Mouse (Mus musculus) c-Kit-positive CD71-negative TER-119-negative erythroid progenitor cells, embryonic 14.5 days (primary cell): ENCODE data around the gene Rabl6.
A peak's percentile ranks its signal among the peaks of the same experiment; 100 is the strongest.
"Not testable (repeated sequence)": the region's sequence is repeated elsewhere in the genome, so short reads cannot be mapped to it uniquely, and the experiment has no call there.

Experiments
- DNase-seq: peaks from one replicate; pipeline ENCODE4 v3.0.0-alpha.2; 2013; ENCODE audit warnings: low read depth

Rabl6 gene

GRCm38 (mm10) chr2:25574579-25575431, 33.5 kb downstream of the Rabl6 start, which contains the start of the genes Mamdc4 and Phpt1:
Gene Mamdc4 (minus strand): TSS chr2:25574845.
Gene Phpt1 (minus strand): TSS chr2:25575224.
- peak; percentile 89 for DNase-seq

- no peak for DNase-seq
Measured at GRCm38 (mm10) chr2:25574136-25574535, 34.2 kb downstream of the Rabl6 start.

GRCm38 (mm10) chr2:25573068-25573467, 35.3 kb downstream of the Rabl6 start:
- DNase-seq: no peak

GRCm38 (mm10) chr2:25571221-25571620, 37.1 kb downstream of the Rabl6 start:
- no peak for DNase-seq

- DNase-seq: no peak
Measured at GRCm38 (mm10) chr2:25569323-25569722, 39.0 kb downstream of the Rabl6 start.

GRCm38 (mm10) chr2:25568473-25569019, 39.8 kb downstream of the Rabl6 start:
- DNase-seq: no peak

GRCm38 (mm10) chr2:25566558-25566957, 41.8 kb downstream of the Rabl6 start:
- DNase-seq: no peak

- no peak for DNase-seq
Measured at GRCm38 (mm10) chr2:25565741-25566140, 42.6 kb downstream of the Rabl6 start.

- DNase-seq: no peak
Measured at GRCm38 (mm10) chr2:25561946-25562345, 46.4 kb downstream of the Rabl6 start.

GRCm38 (mm10) chr2:25560551-25560950, 47.8 kb downstream of the Rabl6 start:
- DNase-seq: no peak

- DNase-seq: no peak
Measured at GRCm38 (mm10) chr2:25558774-25559173, 49.5 kb downstream of the Rabl6 start.

- no peak for DNase-seq
Measured at GRCm38 (mm10) chr2:25557964-25558360, 50.4 kb downstream of the Rabl6 start.

GRCm38 (mm10) chr2:25557221-25557963, 50.9 kb downstream of the Rabl6 start, which contains the start of gene Edf1:
Gene Edf1 (plus strand): TSS chr2:25557847.
- peak; percentile 83 for DNase-seq

- DNase-seq: no peak
Measured at GRCm38 (mm10) chr2:25556296-25556695, 52.0 kb downstream of the Rabl6 start.

- not testable (repeated sequence) for DNase-seq
Measured at GRCm38 (mm10) chr2:25555479-25555878, 52.8 kb downstream of the Rabl6 start.

GRCm38 (mm10) chr2:25553171-25553786, 55.0 kb downstream of the Rabl6 start:
- not testable (repeated sequence) for DNase-seq

- peak; percentile 30 for DNase-seq
Measured at GRCm38 (mm10) chr2:25551186-25551585, 57.1 kb downstream of the Rabl6 start.

- no peak for DNase-seq
Measured at GRCm38 (mm10) chr2:25549021-25549991, 59.0 kb downstream of the Rabl6 start.

- DNase-seq: peak; percentile 97
Measured at GRCm38 (mm10) chr2:25546811-25547491, 61.4 kb downstream of the Rabl6 start, which contains the start of gene Traf2. Gene Traf2 (minus strand): TSS chr2:25546940.
